Mouse (Mus musculus) MEL (cell line): ENCODE results near the gene Esyt1. TPM values are rescaled to one million over a fixed set of nuclear protein-coding genes. Genes with fewer than 3 reads are reported as not detected.
A peak's percentile ranks its signal among the peaks of the same experiment; 100 is the strongest.

Experiments
- DNase-seq: peaks from one replicate; pipeline ENCODE4 v3.0.0; 2011; ENCODE audit warnings: low read depth, low spot score
- H3K27ac ChIP-seq: 2 replicates; pipeline ENCODE4 v1.5.1; 2012; ENCODE audit warnings: low read depth, mild to moderate bottlenecking, control low read depth, low read length, moderate library complexity; ENCODE audit not compliant: control insufficient read depth
- H3K27me3 ChIP-seq, 2 experiments: fragments of 150-350 bp in 1 of 2; sonication (generic) in 1 of 2; 2 replicates each; pipeline ENCODE4 v1.6.1; 2012; ENCODE audit warnings: low read length in 2 of 2, mild to moderate bottlenecking in 2 of 2, improper control_type of control experiment in 1 of 2, moderate library complexity in 1 of 2; ENCODE audit not compliant: insufficient read depth in 2 of 2, control insufficient read depth in 1 of 2
- H3K36me3 ChIP-seq, 2 experiments: 2 replicates each; pipeline ENCODE4 v1.6.1; 2012 to 2014; ENCODE audit warnings: low read length in 2 of 2, improper control_type of control experiment in 1 of 2, inconsistent platforms in 1 of 2, mild to moderate bottlenecking in 1 of 2; ENCODE audit not compliant: insufficient read depth in 2 of 2, control insufficient read depth in 1 of 2
- H3K4me1 ChIP-seq, 2 experiments: fragments of 150-350 bp in 1 of 2; sonication (generic) in 1 of 2; 2 replicates each; pipeline ENCODE4 v1.6.1; 2012; ENCODE audit warnings: low read length in 2 of 2, improper control_type of control experiment in 1 of 2, mild to moderate bottlenecking in 1 of 2; ENCODE audit not compliant: insufficient read depth in 2 of 2, control insufficient read depth in 1 of 2
- H3K4me3 ChIP-seq, 2 experiments: fragments of 150-350 bp in 1 of 2; sonication (generic) in 1 of 2; 2 replicates each; pipeline ENCODE4 v1.5.1; 2012; ENCODE audit warnings: low read depth in 2 of 2, low read length in 2 of 2, mild to moderate bottlenecking in 2 of 2, moderate library complexity in 2 of 2, control low read depth in 1 of 2, improper control_type of control experiment in 1 of 2; ENCODE audit not compliant: control insufficient read depth in 1 of 2, insufficient read depth in 1 of 2
- H3K79me2 ChIP-seq: 2 replicates; pipeline ENCODE4 v1.6.1; 2012; ENCODE audit warnings: mild to moderate bottlenecking, low read length, moderate library complexity; ENCODE audit not compliant: control insufficient read depth, poor library complexity, insufficient read depth
- H3K9ac ChIP-seq: 2 replicates; pipeline ENCODE4 v1.6.1; 2012; ENCODE audit warnings: low read depth, mild to moderate bottlenecking, control low read depth, low read length, moderate library complexity; ENCODE audit not compliant: control insufficient read depth, poor library complexity, severe bottlenecking
- H3K9me3 ChIP-seq: fragments of 150-350 bp; sonication (generic); replicated peaks from 2 replicates; pipeline ENCODE4 v1.6.1; 2012; ENCODE audit warnings: mild to moderate bottlenecking, low read length, improper control_type of control experiment, moderate library complexity; ENCODE audit not compliant: insufficient read depth
- BHLHE40 ChIP-seq: IDR thresholded peaks from 2 replicates; pipeline ENCODE4 v1.6.1; 2012; ENCODE audit warnings: low read depth, mild to moderate bottlenecking, inconsistent platforms, low read length, improper control_type of control experiment, borderline replicate concordance
- CHD2 ChIP-seq: IDR thresholded peaks from 2 replicates; pipeline ENCODE4 v1.6.1; 2011; ENCODE audit warnings: low read length, improper control_type of control experiment
- CTCF ChIP-seq, 3 experiments: IDR thresholded peaks in 2 of 3; conservative IDR thresholded peaks in 1 of 3; 2 replicates each; pipeline ENCODE4 v1.5.1; 2011 to 2012; ENCODE audit warnings: low read length in 3 of 3, low read depth in 2 of 3, mild to moderate bottlenecking in 2 of 3, improper control_type of control experiment in 1 of 3, inconsistent platforms in 1 of 3, mixed read lengths in 1 of 3, moderate library complexity in 1 of 3; ENCODE audit not compliant: control insufficient read depth in 1 of 3, insufficient read depth in 1 of 3, poor library complexity in 1 of 3, severe bottlenecking in 1 of 3
- E2F4 ChIP-seq: IDR thresholded peaks from 2 replicates; pipeline ENCODE4 v1.6.1; 2011; ENCODE audit warnings: low read depth, low read length, improper control_type of control experiment, borderline replicate concordance
- EP300 ChIP-seq, 2 experiments: IDR thresholded peaks; 2 replicates each; pipeline ENCODE4 v1.6.1; 2011; ENCODE audit warnings: improper control_type of control experiment in 2 of 2, low read length in 2 of 2, low read depth in 1 of 2, mild to moderate bottlenecking in 1 of 2
- GATA1 ChIP-seq: IDR thresholded peaks from 2 replicates; pipeline ENCODE4 v1.6.1; 2011; ENCODE audit warnings: low read depth, low read length, improper control_type of control experiment
- HCFC1 ChIP-seq: IDR thresholded peaks from 2 replicates; pipeline ENCODE4 v1.6.1; 2012; ENCODE audit warnings: low read depth, mild to moderate bottlenecking, inconsistent platforms, low read length, improper control_type of control experiment, moderate library complexity
- JUND ChIP-seq: IDR thresholded peaks from 2 replicates; pipeline ENCODE4 v1.6.1; 2011; ENCODE audit warnings: low read depth, mild to moderate bottlenecking, improper control_type of control experiment, low read length
- MAFK ChIP-seq: IDR thresholded peaks from 2 replicates; pipeline ENCODE4 v1.6.1; 2011; ENCODE audit warnings: low read depth, mild to moderate bottlenecking, low read length, improper control_type of control experiment, borderline replicate concordance
- MAZ ChIP-seq: IDR thresholded peaks from 2 replicates; pipeline ENCODE4 v1.6.1; 2012; ENCODE audit warnings: low read depth, mild to moderate bottlenecking, inconsistent platforms, low read length, improper control_type of control experiment
- MEF2A ChIP-seq: IDR thresholded peaks from 2 replicates; pipeline ENCODE4 v1.6.1; 2014; ENCODE audit warnings: low read depth, mild to moderate bottlenecking, inconsistent platforms, low read length, improper control_type of control experiment; ENCODE audit not compliant: poor library complexity, insufficient replicate concordance, severe bottlenecking; ENCODE audit errors: extremely low read depth
- MYB ChIP-seq: IDR thresholded peaks from 2 replicates; pipeline ENCODE4 v1.6.1; 2011; ENCODE audit warnings: mild to moderate bottlenecking, low read depth, low read length, improper control_type of control experiment
- MYC ChIP-seq: IDR thresholded peaks from 2 replicates; pipeline ENCODE4 v1.6.1; 2011; ENCODE audit warnings: low read depth, mild to moderate bottlenecking, low read length, improper control_type of control experiment, moderate library complexity
- NELFE ChIP-seq: IDR thresholded peaks from 2 replicates; pipeline ENCODE4 v1.6.1; 2011; ENCODE audit warnings: low read depth, low read length, improper control_type of control experiment
- RCOR1 ChIP-seq: IDR thresholded peaks from 2 replicates; pipeline ENCODE4 v1.6.1; 2012; ENCODE audit warnings: low read depth, mild to moderate bottlenecking, inconsistent platforms, low read length, improper control_type of control experiment
- SIN3A ChIP-seq: IDR thresholded peaks from 2 replicates; pipeline ENCODE4 v1.6.1; 2012; ENCODE audit warnings: low read length, improper control_type of control experiment, inconsistent platforms
- TCF12 ChIP-seq: IDR thresholded peaks from 2 replicates; pipeline ENCODE4 v1.6.1; 2014; ENCODE audit warnings: low read depth, mild to moderate bottlenecking, inconsistent platforms, low read length, improper control_type of control experiment, moderate library complexity
- UBTF ChIP-seq: IDR thresholded peaks from 2 replicates; pipeline ENCODE4 v1.6.1; 2012; ENCODE audit warnings: low read depth, mild to moderate bottlenecking, inconsistent platforms, low read length, improper control_type of control experiment, moderate library complexity, borderline replicate concordance; ENCODE audit not compliant: insufficient read depth
- polyA plus RNA-seq, 2 experiments: library from polyadenylated mRNA; stranded (reverse) in 1 of 2; unstranded in 1 of 2; fragments of >175 nt in 1 of 2; fragments of >200 nt in 1 of 2; gene quantifications; 2 replicates each; pipeline versions ENCODE4 v1.2.1 to v1.2.4; 2012; ENCODE audit warnings: low replicate concordance in 2 of 2, low read depth in 1 of 2; ENCODE audit not compliant: insufficient read length in 2 of 2, insufficient read depth in 1 of 2, missing spikeins in 1 of 2
- total RNA-seq: library from RNA; depleted of rRNA; stranded (reverse); fragments of 300-350 nt; gene quantifications from 2 replicates; pipeline ENCODE4 v1.2.3, GENCODE M21; 2012

The Esyt1 gene
- total and polyA plus RNA-seq, 3 experiments: 35.1 to 57.0 (median 53.4) TPM

- Histone ChIP-seq H3K4me1 (no peaks in the 10 kb centered on the region), H3K79me2 (peaks cover 2% of the 10 kb centered on the region; the same call in 1 of the 2 replicates), H3K9me3 (no peaks in the 10 kb centered on the region), H3K9ac (no peak overlapping the region), H3K27me3 (no peaks in the 10 kb centered on the region), H3K27ac (no peak overlapping the region), H3K36me3 (peaks cover 2 to 21% of the 10 kb centered on the region in 2 experiments), H3K4me3 (no peak overlapping the region)
- TF ChIP-seq JUND: no peak
- TF ChIP-seq TCF12: no peak
- TF ChIP-seq UBTF: no peak
- no peak for TF ChIP-seq RCOR1
- TF ChIP-seq MAFK: no peak
- no peak for TF ChIP-seq CTCF (IDR thresholded peaks at IDR 0.05 in 2 of 3, conservative IDR thresholded peaks at IDR 0.05 in 1 of 3; ENCODE audit: control insufficient read depth in 1 of 3, insufficient read depth in 1 of 3, low read depth in 2 of 3, low read length in 3 of 3, poor library complexity in 1 of 3, severe bottlenecking in 1 of 3)
- no peak for DNase-seq
Observed at GRCm38 (mm10) chr10:128486370-128486769, 39.3 kb downstream of the Esyt1 start.

GRCm38 (mm10) chr10:128474366-128474765, 51.3 kb downstream of the Esyt1 start:
- Histone ChIP-seq H3K79me2 (no peaks in the 10 kb centered on the region), H3K4me3 (no peak overlapping the region), H3K9ac (no peak overlapping the region), H3K27ac (no peak overlapping the region), H3K9me3 (no peaks in the 10 kb centered on the region), H3K27me3 (no peaks in the 10 kb centered on the region), H3K4me1 (no peaks in the 10 kb centered on the region), H3K36me3 (no peaks in the 10 kb centered on the region; a peak in 1 of 4 replicates)
- TF ChIP-seq MYB (no peak), GATA1 (no peak), CHD2 (no peak), BHLHE40 (no peak), EP300 (IDR thresholded peaks at IDR 0.05; ENCODE audit: low read depth in 1 of 2, low read length in 2 of 2) (no peak), E2F4 (no peak), JUND (no peak), MAZ (no peak), MYC (no peak)
- no peak for DNase-seq

GRCm38 (mm10) chr10:128460270-128460630, 65.4 kb downstream of the Esyt1 start:
- TF ChIP-seq HCFC1 (no peak), MEF2A (no peak), NELFE (no peak), SIN3A (0 out of 2 replicates have a peak, but pooled peaks have one; percentile 47)
- TF ChIP-seq, all 39 proteins: peak for 1
- no peaks in the 10 kb centered on the region for H3K9me3 ChIP-seq
- H3K4me1 ChIP-seq: peaks cover 5 to 12% of the 10 kb centered on the region in 2 experiments; a peak in 2 of 4 replicates
- H3K27me3 ChIP-seq: no peaks in the 10 kb centered on the region
- H3K36me3 ChIP-seq: peaks cover 7% of the 10 kb centered on the region in 2 experiments
- H3K27ac ChIP-seq: peak overlapping the region; percentile 95
- DNase-seq: no peak
- peak overlapping the region; percentile 89 for H3K9ac ChIP-seq
- H3K79me2 ChIP-seq: peaks cover 21% of the 10 kb centered on the region
- peak overlapping the region; percentile 97 to 98 for H3K4me3 ChIP-seq
